Mouse (Mus musculus) urinary bladder, adult 2 months (tissue): ENCODE measurements around the gene Hmg20a. TPM values are rescaled to one million over a fixed set of nuclear protein-coding genes. Genes with fewer than 3 reads are reported as not detected.

Source experiments
- DNase-seq: peaks from one replicate; pipeline ENCODE4 v3.0.0; 2022; ENCODE audit warnings: low spot score
- polyA plus RNA-seq: library from polyadenylated mRNA; depleted of rRNA; stranded (reverse); fragments of >200 nt; gene quantifications from 2 replicates; pipeline ENCODE4 v1.2.3, GENCODE M21; 2012

Gene Hmg20a
- polyA plus RNA-seq, 1 experiment, result 34.3 TPM

GRCm38 (mm10) chr9:56497181-56497864 is 78.9 kb downstream of the Hmg20a start:
- DNase-seq, result no peak

GRCm38 (mm10) chr9:56499324-56500067 is 81.1 kb downstream of the Hmg20a start:
- no peak for DNase-seq

DNA sequence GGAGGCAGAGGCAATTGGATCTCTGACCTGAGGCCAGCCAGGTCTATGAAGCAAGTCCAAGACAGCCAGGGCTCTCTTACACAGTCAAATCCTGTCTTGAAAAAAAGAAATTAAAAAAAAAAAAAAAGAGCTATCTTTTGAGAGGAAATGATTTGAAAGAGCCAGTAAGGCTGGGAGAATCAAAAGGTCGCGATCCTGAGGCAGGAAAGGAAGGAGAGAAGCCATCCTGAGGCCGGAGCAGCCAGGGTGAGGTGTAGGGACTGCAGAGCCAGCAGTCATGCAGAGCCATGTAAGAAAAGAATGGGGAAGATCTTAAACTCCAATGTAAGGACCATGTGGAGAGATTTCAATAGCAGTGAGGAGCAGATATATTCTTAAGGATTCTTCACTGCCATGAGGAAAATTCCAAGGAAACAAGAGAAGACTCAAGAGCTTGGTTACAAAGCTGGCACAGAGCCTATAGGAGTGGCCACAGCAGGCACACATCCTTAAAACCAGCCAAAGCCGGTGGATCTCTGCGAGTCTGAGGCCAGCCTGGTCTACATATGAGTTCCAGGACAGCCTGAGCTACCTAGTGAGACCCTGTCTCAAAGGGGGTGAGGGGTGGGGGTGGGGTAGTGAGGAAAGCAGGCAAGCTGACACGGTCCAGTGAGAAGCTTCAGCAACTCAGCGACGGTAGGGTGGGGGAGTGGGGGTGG is 82.6 kb downstream of the Hmg20a start:
- no peak for DNase-seq

- DNase-seq, result no peak
Observed at GRCm38 (mm10) chr9:56501721-56502542, 83.5 kb downstream of the Hmg20a start.

- no peak for DNase-seq
Observed at GRCm38 (mm10) chr9:56502543-56502971, 84.1 kb downstream of the Hmg20a start.

- no peak for DNase-seq
Observed at GRCm38 (mm10) chr9:56503621-56504500, 85.5 kb downstream of the Hmg20a start.

GRCm38 (mm10) chr9:56504511-56504910 is 86.1 kb downstream of the Hmg20a start:
- DNase-seq, result no peak

GRCm38 (mm10) chr9:56505083-56505792 is 86.8 kb downstream of the Hmg20a start:
- DNase-seq, result no peak

DNA sequence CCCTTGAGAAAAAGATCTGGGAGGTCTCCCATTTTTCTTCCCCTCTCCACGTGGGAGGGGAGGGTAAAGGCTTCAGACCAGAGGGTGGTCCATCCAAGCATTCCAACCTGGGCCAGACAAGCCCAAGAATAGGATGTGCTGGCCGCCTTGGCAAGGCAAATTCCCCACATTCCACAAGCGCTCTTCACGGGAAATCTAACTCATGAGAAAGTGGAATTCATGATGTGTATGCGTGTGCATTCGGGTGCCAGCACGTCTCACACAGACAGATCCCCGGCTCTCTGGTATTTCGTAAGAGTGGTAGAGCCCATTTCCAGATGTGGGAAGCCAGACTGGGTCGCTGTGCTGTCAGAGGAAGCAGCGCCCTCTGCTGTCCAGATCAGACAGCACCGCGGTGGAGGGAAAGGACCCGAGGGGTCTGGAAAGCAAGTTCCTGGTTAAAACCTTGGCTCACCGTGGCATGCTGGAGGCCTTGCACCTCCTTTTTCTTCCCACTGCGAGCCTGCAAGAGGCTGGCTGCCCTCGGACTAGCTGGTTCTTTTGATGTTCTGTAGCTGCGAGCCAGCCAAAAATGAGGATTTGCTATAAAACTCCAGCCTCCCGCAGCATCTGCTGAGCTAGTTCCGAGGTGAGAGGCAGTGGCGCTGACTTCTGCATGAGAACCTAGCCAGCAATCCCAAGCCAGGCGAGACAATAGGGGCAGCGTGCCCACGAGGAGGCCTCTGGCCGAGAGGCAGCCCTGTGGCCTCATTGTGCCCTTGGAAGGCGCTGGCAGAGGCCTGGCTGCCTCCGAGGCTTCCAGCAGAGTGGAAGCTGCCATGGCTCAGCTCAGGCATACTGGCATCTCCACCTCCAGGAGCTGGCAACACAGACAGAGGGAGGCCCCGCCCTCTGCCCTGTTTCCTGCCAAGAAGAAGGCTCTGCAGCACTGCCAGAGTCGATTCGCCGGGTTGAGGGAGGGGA is 87.7 kb downstream of the Hmg20a start:
- peak; percentile 87 for DNase-seq

DNA sequence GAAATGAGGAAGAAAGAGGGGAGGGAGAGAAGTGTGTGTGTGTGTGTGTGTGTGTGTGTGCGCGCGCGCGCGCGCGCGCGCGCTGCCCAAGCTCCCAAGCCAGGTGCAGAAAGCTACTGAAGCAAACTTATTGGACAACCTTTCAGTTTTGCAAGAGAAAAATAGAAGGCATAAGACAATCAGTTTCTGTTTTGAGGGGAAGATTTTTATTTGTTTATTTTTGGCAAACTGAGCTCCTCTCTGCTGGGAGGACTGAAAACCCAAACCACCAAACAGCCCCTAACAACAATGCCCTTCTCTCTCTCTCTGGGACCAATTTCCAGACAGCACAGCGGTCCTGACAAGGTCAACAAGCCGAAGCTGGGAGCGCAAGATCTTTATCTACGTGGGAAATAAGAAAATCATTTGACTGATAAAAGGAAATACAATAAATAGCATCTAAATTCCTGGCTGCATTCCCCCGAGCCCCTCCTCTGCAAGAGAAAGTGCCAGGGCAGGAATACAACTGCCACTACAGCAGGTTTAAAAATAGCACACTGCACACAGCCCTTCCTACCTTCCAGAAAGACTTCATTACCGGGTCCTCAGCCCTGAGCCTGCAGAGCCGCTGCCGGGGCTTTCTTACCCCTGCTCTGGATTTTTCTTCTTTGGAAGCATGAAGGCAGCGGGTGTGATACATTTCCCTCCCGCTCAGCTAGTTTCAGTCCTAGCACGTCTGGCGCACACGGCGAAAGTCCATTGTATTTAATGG is 88.7 kb downstream of the Hmg20a start:
- no peak for DNase-seq

DNA sequence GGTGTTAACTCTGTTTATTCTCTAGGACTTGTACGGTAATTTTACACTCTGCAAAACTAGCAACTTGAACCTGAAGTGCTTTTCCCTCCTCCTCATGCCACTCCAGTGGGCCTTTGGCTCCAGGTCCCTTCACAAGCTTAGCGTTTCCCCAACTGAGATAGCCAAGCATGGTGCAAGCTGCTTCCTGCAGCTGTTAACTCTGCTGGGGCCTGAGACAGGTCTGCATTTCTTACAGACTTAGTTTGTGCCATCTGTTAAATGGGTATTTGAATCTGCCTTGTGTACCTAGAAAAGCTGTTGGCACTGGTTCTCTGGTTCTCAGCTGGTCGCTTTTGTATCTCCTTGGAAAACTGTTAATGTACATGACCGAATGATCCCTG is 89.3 kb downstream of the Hmg20a start:
- no peak for DNase-seq

- DNase-seq, result peak; percentile 40
Observed at GRCm38 (mm10) chr9:56508835-56509451, 90.5 kb downstream of the Hmg20a start.

GRCm38 (mm10) chr9:56510281-56510680 is 91.9 kb downstream of the Hmg20a start:
- DNase-seq, result no peak

DNA sequence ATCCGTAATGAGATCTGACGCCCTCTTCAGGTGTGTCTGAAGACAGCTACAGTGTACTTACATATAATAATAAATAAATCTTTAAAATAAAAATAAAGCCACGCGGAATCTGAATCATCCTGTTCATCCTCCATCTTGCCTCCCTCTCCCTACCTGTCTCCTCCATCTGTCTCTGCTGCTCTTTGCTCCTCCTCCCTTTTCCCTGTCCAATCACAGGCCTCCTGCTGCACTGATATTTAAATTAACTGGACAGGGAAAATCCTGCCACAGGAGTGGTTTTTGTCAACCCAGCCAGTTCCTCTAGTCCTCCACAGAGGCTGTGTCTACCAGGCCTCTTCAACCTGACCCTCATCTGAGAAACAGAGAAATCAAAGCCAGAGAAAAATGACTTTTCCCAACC is 94.1 kb downstream of the Hmg20a start:
- DNase-seq, result no peak

- no peak for DNase-seq
Observed at GRCm38 (mm10) chr9:56515110-56515509, 96.7 kb downstream of the Hmg20a start.

DNA sequence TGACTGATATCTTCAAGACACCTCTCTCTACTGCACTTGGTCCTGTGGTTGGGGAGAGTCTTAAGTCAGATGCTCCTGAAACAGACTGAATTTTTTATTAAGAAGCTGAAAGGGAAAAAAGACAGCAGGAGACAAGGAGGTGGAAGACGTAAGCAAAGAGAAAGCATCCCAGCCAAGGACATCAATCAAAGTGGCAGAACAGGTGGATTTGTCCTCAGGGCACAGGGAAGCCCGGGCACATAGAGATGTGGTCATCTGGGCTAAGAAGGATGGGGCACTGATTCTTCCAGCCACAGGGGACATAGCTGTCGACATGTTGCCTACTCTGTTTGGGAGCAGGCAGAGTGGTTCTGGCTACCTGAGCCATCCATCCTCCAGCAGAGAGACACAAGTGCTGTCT is 97.8 kb downstream of the Hmg20a start:
- no peak for DNase-seq

DNA sequence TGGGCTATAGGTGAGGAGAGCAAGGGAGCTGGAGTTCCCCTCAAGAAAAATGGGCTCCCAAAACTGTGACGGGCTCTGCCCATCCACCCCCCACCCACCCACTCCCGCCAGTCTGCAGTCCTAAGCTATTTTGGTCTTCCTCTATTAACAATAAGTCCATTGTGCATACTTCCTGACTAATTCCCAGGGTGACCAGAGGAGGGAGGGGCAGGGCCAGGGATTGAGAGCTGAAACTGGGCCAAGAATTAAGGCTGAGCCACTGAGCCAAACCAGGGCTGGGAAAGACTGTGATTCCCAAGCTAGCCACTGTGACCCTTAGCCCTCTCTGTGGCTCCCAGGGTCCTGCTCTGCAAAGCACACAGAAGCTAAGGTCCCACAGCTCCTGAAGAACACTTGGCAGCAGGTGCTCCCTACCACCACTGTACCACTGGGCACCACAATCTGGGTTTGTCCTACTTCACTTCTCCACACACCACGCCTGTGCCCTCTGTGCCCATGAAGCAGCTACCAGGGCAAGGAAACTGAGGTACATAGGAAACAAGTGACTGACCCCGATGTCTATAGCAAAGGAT is 98.4 kb downstream of the Hmg20a start:
- DNase-seq, result no peak
